In the genomic region with DNA sequence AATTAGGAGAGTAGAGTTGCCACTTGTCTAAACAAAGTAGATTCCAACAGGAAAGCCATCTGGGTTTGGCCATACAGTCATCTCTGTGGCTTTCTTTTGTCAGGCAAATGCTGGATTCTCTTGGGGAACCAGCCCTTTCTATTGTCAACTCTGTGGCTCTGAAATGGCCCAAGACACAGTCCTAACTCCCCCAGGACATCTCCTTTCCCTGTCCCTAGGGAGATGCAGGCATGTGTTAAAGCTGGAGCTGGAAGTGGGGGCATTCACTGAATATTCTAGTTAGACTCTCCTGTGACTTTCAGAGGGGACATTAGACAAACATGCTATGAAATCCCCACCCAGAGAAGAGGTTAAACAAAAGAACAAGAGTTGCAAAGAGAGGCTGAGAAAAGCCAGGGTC, we compare ENCODE assay signal across 12 mouse cellular contexts.
"Had no signal": no experiment of that assay in that cellular context is flagged by ENCODE, and none has a peak within 500 bp of the region (broad histone marks: within the 10 kb centered on the region; RNA-seq: fewer than 3 reads in every experiment).

No protein-coding gene starts in this region.

- DNase-seq: retina, postnatal 1 day; right cerebral cortex, adult 18-20 months; right cerebral cortex, postnatal 14 days; right cerebral cortex, postnatal 25 days; right cerebral cortex, postnatal 4 days; spleen, adult 18-20 months; thymus, adult 18-20 months; thymus, adult 2 months; thymus, postnatal 14 days; thymus, postnatal 25 days; thymus, postnatal 36 days; thymus, postnatal 4 days had no signal
